Mouse (Mus musculus): ENCODE data around the gene Bin2.

Bin2 gene

DNA sequence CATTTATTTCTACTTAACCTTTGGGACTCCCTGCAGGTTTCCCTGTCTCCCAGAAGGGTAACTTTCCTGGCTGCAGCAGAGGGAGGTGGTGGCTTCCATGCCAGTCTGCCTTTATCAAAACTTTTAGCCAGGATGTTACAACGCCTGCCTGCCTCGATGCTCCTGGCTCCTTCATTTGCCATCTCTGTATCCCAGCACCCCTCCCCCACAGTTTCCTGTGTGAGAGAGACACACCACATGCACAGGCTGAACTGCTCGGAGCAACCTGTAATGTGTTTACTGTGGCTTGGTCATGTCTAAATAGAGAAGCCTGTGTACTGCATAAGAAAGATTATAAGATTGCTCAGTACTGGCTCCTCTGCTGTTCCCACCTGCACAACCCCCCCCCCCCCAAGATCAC, 11.0 kb upstream of the Bin2 start:
- DNase-seq, result no peak

DNA sequence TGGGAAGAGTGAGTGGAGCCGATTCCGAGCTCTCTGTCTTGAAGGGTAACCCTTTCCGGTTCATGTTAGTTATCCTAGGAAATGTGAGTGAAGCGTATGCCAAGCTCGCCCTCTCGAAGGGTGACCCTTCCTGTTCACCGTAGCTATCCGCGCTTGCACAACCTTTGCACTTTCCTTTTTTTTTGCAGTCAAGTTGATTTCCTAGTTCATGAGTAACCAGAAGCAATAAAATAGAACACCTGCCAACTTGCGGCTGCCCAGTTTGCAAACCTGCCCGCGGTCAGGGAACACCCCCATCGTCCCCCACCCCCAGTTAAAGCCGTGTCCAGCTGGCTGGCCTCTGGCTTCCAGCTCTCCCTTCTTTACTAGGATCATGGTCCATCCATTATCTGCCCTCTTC, 9.7 kb upstream of the Bin2 start:
- DNase-seq, result no peak

DNA sequence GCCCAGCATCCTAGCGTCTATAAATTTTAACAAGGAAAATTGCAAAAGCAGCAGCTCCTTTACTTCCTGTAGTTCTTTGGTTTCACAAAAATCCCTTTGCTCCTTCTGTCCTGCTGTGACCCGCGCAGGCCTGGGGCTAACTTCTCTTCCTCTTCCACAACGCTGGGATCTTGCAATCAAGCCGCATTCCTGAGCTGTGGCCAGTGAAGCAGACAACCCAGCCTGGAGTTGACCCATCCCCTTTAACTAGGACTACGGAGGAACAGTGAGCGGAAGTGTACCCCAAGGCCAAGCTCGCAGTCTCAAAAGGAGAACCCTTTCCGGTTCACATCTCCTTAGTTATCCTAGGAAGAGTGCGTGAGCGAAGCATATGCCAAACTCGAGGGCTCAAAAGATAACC, 9.2 kb upstream of the Bin2 start:
- DNase-seq, result peak; percentile 83

DNA sequence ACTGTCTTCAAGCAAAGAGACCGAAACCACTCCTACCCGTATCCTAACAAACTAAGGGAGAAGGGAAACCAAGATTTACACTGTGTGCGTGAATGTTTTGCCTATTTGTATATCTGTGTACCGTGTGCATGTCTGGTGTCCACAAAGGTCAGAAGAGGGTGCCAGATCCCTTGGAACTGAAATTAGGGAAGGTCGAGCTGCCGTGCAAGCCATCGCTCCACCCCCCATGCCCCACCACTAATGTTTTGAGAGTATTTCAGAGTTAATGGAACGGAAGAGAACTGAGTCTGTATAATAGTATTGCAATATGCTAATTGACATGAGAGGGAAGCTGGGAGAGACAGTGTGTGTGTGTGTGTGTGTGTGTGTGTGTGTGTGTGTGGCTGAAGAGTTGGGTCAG, 8.3 kb upstream of the Bin2 start:
- no peak for DNase-seq

DNA sequence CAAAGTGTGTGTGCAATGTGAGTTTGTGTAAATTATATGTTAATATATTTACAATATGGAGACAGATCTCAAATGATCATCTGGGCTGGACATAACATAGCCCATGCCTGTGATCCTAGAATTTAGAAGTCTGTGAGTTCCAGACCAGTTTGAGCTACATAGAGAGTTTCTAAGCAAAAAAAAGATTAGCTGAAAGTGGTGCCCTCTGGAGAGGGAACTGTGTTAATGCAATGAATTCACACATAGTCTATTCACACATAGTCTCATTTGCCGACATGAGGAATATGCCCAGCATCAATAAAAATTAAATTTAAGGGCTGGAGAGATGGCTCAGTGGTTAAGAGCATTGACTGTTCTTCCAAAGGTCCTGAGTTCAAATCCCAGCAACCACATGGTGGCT, 7.2 kb upstream of the Bin2 start:
- no peak for DNase-seq

DNA sequence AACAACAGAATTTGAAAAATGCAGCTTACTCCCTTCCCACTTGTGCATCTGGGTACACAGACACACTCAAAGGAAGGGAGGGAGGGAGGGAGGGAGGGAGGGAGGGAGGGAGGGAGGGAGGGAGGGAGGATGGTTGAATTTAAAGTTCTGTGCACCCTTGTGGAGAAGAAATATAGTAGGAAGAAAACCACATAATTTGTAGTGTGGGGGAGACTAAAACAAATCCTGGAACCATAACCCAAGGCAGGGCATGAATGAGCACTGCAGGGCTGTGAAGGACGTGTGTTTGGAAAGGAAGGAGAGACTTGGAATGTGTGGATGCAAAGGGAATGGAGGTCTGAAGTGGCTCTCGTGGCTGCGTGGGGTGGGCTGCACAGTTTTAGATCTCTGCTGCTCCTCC, 6.1 kb upstream of the Bin2 start:
- no peak for DNase-seq

DNA sequence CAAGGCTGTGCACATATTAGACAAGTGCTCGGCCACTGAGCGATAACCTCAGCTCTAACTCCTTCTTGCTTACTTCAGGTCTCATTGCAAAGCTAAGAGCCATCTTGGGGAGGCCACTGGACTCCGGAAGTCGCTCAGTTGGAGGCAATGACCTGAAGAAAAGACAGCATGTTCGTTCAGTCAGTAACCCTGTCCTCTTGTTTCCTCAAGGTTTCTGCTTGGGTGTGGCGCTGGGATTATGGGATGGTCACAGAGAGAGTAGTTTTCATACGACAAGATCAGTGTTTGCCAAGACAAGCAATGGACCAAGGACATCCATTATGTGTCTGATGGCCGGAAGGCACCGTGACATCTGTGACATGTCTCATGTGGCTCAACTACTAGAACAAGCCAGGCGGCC, 5.2 kb upstream of the Bin2 start:
- no peak for DNase-seq

DNA sequence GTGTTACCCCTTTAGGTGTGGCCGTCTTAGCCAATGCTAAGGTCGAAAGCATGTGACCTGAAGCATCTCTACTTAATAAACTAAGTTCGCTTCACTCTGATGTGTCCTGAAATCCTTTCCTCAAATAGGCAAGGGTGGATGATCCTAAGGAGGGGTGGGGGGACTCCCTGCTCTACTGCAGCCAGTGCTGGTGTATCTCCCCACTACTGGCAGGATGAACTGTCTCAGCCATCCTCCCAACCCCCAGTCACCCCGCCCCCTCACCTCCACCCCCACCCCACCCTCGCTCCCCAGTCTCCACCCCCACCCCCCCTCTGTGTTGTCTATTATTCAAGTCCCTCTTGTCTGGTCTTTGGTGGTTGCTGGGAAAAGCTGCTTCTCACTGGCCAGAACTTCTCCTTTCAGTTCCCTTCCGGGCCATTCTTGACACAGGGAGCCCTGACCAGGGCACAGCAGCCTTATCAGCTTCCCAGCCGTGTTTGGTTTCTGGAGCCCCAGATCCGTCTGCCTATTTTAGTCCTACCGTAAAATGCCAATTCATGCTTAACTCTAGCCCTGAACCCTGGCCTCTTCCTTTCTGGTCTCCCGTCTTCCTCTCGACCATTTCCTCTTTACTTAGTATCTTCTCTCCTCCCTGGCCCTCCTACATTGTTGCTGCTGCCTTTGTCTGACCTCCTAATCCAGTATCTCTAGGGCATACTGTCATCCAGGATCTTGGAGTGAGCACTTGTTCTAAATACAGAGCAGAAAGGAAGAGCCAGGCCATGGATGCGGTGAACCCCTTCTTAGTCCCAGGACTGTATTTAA, 4.4 kb upstream of the Bin2 start:
- DNase-seq, result no peak

DNA sequence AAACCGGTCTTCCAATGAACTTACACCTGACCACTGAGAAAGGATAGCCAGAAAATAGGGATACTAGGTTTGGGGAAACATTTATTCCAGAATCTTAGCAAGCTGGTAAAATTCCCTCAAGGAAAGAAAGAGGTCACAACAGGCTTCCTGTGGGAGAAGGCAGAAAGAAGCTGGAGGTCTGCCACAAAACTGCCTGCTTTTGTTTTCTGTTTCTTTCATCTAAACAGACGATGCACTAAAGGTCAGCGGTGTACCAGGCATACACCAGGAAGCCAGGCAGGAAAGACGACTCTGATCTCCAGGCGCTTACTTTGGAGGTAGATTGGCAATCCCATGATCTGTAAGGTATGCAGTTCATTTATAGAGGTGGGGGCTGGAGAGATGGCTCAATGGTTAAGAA, 1.5 kb upstream of the Bin2 start:
- no peak for DNase-seq

DNA sequence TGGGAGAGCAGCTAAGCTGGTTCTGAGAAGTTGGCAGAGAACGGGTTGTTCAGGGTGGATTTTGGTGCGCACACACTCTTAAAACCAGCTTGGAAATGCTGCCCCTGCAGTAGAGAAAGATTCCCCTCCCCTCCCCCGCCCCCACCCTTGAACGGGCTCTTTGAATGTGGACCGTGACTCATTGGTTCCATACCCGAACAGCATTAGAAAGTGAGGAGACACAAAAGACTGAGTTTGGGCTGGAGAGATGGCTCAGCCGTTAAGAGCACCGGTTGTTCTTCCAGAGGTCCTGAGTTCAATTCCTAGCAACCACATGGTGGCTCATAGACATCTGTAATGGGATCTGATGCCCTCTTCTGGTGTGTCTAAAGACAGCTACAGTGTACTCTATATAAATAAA, 651 bp upstream of the Bin2 start:
- DNase-seq, result no peak

DNA sequence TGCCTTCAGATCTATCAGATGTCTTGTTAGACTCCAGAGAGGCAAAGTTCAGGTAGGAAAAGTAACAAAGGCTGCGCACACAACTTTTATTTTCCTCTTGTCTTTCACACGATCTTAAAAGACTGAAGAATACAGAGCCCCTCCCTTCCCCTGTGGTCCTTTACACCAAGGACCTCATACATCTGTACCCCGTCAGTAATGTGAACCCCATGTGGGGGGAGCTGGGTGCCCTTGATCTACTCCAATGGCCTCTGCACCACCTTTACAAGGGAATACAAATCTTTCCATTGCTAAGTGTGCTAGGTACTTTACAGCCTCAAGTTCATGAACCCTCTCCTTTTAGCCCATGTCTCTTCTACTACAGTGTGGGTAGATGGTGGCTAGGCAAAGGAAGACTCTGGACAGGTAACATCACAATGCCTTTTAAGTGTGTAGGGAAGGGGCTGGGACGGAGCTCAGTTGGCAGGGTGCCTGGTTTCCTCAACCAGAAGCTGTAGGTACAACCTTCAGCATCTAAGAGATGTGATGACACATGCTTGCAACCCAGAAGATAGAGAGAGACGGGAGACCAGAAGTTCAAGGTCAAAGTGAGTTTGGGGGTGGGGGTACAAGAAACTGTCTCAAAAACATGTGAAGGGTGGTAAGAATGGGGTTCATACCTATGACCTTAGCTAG, 1.3 kb downstream of the Bin2 start:
- no peak for DNase-seq

DNA sequence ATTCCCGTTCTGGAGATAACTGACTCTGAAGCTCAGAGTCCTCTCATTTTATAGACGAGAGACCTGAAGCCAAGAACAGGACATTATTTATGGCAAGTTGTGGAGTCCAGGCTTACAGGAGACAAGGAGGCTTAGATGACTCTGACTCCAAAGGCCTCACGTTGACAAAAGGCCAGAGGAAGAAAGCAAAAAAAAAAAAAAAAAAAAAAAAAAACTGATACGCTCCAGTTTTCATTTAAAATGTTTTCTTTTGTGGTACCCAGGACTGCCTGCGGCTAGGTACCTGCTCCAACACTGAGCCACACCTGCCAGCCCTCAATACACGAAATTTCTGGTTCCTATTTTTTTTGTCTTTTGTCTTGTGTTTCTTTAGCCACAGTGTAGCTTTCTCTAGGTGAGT, 1.9 kb downstream of the Bin2 start:
- DNase-seq, result no peak

DNA sequence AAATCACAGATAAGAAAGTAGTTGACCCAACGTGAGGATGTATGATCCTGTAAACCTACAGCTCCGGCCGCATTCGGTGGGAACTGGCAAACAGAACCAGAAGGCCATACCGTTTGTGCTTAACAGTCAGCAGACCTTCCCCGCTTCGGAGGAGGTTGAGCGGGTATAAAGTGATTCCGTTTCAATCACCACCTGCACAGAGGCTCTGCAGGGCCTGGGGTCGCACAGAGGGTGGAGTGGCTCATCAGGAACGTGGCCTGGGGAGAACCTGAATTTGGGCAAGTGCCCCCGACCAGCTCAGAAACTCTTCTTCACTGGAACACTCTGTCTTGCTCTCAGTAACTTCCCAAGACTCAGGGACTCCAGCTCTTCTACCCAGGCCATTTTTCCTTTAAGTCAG, 2.5 kb downstream of the Bin2 start:
- DNase-seq, result no peak

DNA sequence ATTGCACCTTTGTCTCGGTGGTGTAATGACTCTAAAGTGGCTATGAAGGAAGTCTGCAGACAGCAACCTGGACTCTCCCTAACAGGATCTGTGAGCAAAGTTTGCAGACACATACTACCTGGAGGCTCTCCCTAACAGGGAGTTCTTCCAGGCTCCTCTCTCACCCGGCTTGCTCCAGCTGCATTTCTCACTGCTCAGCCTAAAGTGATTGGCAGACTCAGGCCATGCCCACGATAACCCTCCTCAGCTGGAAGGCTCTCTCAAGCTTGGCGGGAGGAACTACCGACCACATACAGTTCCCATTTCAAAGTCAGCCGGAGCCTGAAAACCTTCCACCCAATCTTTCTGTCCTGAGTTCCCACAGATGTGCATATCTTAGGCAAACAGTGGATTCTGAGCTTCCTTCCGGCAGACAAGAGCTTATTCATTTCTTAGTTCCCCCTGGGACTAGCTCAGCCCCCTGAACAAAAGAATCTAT, 3.1 kb downstream of the Bin2 start:
- DNase-seq, result no peak

DNA sequence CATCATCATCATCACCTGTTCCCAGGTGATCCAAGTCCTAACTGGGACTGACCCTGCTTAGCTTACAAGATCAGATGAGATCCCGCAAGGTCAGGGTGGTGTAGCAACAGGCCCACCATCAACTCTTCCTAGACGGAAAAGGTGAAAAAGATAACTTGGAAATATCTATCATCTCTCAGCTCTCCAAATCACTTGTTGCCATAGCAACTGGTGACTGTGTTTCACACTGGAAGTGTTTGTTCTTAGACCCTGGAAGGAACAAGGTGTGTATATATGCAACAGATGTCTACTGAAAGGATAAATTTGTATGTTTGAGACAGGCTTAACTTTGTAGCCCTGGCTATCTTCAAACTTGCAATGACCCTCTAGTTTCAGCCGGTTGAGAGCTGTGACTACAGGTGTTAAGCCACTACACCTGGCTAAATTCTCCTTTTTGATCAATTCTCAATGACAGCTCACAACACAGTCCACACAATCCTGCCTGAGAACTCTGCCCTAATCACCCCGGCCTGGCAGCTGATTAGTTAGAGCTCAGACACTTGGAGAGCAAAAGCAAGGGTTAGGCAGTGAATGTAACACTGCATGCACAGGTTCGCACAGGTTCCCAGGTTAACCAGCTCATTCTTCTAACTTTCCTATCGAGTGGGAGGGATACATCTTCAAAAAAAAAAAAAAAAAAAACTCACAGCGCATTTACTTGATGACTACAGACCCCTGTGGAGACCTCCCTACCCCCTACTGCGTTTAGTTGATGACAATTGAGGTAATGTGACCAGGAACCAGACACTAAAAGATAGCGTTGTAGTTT, 3.7 kb downstream of the Bin2 start:
- DNase-seq, result no peak

DNA sequence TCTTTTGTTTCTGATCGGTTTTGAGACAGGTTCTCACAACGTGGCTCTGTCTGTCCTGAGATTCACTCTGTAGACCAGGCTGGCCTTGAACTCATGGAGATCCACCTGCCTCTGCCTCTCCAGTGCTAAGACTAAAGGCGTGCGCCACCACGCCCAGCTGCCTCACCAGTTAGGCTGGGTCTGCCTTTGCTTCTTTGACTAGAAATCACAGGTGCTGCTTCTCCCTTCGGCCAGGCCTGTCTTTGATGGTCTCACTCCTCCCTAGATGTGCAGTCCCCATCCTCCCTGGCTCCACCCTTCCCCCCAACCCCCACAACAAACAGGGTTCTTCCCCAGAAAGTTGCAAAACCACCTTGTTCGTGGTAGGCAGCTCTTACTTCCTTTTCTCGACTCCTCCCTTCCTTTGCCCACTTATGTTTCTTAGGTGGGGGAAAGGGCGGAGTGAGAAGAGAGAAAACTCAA, 4.5 kb downstream of the Bin2 start:
- DNase-seq, result no peak

DNA sequence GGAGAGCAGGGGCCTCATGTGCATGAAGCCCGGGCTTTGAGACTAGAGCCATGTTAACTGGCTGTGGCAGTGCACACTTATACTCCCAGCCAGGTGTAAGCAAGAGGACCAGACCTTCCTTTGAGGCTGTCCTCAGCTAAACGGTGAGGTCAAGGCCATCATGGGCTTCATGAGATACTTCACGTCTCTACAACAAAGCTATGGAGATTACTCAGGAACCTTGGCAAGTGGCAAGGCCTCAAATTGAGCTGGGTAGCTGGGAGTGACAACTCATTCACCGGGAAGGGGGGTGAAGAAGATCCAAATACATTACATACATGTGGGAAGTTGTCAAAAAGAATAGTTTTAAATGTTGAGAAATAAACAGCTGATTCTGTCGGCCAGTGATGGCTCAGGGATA, 8.5 kb downstream of the Bin2 start:
- no peak for DNase-seq

DNA sequence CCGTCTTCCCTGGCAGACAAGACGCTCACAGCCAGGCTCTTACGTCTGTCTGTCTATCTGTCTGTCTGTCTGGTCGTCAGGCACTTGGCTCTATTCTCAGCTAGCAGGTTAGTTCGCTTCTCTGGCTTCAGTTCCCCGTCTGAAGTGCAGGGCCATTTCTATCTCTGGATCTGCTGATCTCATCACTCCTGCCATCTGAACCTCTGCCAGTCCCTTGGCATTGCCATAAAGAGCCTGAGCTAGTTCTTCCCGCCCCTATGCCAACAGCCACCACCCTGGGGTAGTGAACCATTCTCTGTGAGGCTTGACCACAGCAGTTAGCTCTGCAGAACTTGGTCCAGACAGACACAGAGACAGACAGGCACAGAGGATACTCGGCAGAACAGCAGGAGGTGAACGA, 9.0 kb downstream of the Bin2 start:
- peak; percentile 56 for DNase-seq

DNA sequence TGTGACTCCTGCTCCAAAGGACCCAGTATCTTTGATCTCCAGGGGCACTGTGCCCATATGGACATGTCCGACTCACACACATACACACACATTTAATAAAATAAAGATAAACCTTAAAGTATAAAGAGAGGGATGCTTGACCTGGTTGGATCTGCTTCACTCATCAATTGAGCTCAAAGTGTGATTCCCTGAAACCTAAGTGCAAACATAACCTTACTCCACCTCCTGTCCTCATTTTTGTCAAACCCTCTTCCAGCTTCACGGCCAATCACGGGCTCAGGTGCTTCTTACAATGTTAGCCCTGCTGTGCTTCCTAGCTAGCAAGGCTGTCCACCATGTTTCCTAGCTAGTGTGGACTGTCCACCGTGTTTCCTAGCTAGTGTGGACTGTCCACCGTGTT, 14.2 kb downstream of the Bin2 start:
- no peak for DNase-seq

DNA sequence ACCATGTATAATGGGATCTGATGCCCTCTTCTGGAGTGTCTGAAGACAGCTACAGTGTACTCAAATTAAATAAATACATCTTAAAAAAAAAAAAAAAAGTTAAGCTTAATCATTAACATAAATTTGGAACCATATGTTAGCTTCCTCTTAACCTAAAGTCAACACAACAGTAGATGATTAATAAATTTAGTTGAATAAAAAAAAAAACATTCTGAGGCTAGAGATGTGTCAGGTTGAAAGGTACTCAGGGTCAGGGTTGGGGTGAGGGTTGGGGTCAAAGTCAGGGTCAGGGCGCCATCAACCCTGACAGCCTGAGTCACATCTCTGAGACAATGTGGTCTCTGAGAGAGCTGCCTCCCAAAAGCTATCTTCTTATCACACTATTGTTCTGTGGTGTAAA, 15.1 kb downstream of the Bin2 start:
- no peak for DNase-seq

DNA sequence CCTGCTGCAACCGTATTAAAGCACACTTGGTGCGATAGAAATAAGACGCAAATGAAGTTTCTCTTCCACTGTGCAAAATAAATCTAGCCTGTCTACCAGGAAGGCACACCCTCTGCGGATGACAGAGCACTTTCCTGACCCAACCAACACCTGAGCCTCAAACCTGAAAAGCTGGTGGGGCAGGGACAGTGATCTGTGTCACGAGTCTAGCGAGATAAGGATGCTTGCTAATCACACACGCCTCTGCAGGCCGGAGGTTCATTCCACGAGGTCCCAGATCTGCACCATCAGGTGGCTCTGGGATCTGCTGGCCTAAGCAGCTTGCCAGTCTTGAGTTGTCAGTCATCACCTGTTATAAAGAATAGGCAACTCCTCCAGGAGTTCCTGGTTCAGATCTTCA, 17.7 kb downstream of the Bin2 start:
- DNase-seq, result no peak

DNA sequence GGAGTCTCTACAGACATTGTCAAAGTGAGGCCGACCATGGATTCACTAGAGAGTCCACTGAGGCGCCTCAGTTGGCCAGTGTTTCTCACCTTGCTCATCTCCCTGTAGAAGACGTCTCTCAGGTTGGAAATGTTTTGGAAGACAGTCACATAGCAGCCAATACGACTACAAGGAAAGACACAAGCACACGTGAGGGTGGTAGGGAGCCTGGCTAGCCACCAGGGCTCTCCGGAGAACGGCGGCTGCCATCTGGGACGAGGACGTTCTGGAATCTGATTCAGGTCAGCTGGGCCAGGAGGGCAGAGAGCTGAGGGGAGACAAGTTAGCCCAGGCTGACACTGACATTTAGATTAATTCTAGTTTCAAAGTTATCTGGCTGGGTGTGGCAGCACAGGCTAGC, 19.2 kb downstream of the Bin2 start:
- no peak for DNase-seq

DNA sequence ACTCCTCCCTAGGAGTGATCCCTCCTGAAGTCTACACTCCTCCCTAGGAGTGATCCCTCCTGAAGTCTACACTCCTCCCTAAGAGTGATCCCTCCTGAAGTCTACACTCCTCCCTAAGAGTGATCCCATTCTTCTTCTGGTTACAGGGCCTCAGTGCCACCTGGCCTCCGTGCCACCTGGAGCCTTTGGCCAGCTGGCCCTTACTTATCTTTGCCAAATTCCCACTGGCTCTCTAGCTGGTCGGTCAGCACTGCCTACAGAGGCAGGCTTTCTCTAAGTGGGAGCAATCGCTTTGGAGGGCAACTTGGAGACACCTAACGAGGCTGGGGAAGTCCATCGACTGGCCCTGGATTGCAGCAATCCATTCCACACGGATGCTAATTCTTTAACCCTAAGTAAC, 23.2 kb downstream of the Bin2 start:
- DNase-seq, result no peak

DNA sequence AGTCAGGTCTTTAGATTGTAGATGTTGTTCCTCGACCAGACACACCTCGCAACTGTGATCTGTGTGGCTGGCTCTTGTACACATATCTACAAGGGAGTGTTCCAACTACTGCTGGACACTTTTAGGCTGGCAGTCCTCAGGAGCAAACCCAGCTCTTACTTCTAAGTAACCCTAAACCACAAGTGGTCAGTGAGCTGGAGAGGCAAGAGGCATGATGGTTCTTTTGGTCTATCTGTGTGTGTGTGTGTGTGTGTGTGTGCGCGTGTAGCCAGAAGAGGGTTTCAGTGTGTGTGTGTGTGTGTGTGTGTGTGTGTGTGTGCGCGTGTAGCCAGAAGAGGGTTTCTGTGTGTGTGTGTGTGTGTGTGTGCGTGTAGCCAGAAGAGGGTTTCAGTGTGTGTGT, 26.9 kb downstream of the Bin2 start:
- DNase-seq, result no peak

All from kidney, adult 18-20 months (tissue).